Mouse (Mus musculus) MEL (cell line): ENCODE data around the gene Grid1. TPM values are rescaled to one million over a fixed set of nuclear protein-coding genes. Genes with fewer than 3 reads are reported as not detected.
A peak's percentile ranks its signal among the peaks of the same experiment; 100 is the strongest.

ENCODE experiments used
- DNase-seq: peaks from one replicate; pipeline ENCODE4 v3.0.0; 2011; ENCODE audit warnings: low read depth, low spot score
- H3K27ac ChIP-seq: 2 replicates; pipeline ENCODE4 v1.5.1; 2012; ENCODE audit warnings: low read depth, mild to moderate bottlenecking, control low read depth, low read length, moderate library complexity; ENCODE audit not compliant: control insufficient read depth
- H3K27me3 ChIP-seq, 2 experiments: fragments of 150-350 bp in 1 of 2; sonication (generic) in 1 of 2; 2 replicates each; pipeline ENCODE4 v1.6.1; 2012; ENCODE audit warnings: low read length in 2 of 2, mild to moderate bottlenecking in 2 of 2, improper control_type of control experiment in 1 of 2, moderate library complexity in 1 of 2; ENCODE audit not compliant: insufficient read depth in 2 of 2, control insufficient read depth in 1 of 2
- H3K36me3 ChIP-seq, 2 experiments: 2 replicates each; pipeline ENCODE4 v1.6.1; 2012 to 2014; ENCODE audit warnings: low read length in 2 of 2, improper control_type of control experiment in 1 of 2, inconsistent platforms in 1 of 2, mild to moderate bottlenecking in 1 of 2; ENCODE audit not compliant: insufficient read depth in 2 of 2, control insufficient read depth in 1 of 2
- H3K4me1 ChIP-seq, 2 experiments: fragments of 150-350 bp in 1 of 2; sonication (generic) in 1 of 2; 2 replicates each; pipeline ENCODE4 v1.6.1; 2012; ENCODE audit warnings: low read length in 2 of 2, improper control_type of control experiment in 1 of 2, mild to moderate bottlenecking in 1 of 2; ENCODE audit not compliant: insufficient read depth in 2 of 2, control insufficient read depth in 1 of 2
- H3K4me3 ChIP-seq, 2 experiments: fragments of 150-350 bp in 1 of 2; sonication (generic) in 1 of 2; 2 replicates each; pipeline ENCODE4 v1.5.1; 2012; ENCODE audit warnings: low read depth in 2 of 2, low read length in 2 of 2, mild to moderate bottlenecking in 2 of 2, moderate library complexity in 2 of 2, control low read depth in 1 of 2, improper control_type of control experiment in 1 of 2; ENCODE audit not compliant: control insufficient read depth in 1 of 2, insufficient read depth in 1 of 2
- H3K79me2 ChIP-seq: 2 replicates; pipeline ENCODE4 v1.6.1; 2012; ENCODE audit warnings: mild to moderate bottlenecking, low read length, moderate library complexity; ENCODE audit not compliant: control insufficient read depth, poor library complexity, insufficient read depth
- H3K9ac ChIP-seq: 2 replicates; pipeline ENCODE4 v1.6.1; 2012; ENCODE audit warnings: low read depth, mild to moderate bottlenecking, control low read depth, low read length, moderate library complexity; ENCODE audit not compliant: control insufficient read depth, poor library complexity, severe bottlenecking
- H3K9me3 ChIP-seq: fragments of 150-350 bp; sonication (generic); replicated peaks from 2 replicates; pipeline ENCODE4 v1.6.1; 2012; ENCODE audit warnings: mild to moderate bottlenecking, low read length, improper control_type of control experiment, moderate library complexity; ENCODE audit not compliant: insufficient read depth
- BHLHE40 ChIP-seq: IDR thresholded peaks from 2 replicates; pipeline ENCODE4 v1.6.1; 2012; ENCODE audit warnings: low read depth, mild to moderate bottlenecking, inconsistent platforms, low read length, improper control_type of control experiment, borderline replicate concordance
- CHD1 ChIP-seq: IDR thresholded peaks from 2 replicates; pipeline ENCODE4 v1.6.1; 2012; ENCODE audit warnings: low read depth, mild to moderate bottlenecking, inconsistent platforms, low read length, improper control_type of control experiment
- CTCF ChIP-seq, 3 experiments: IDR thresholded peaks in 2 of 3; conservative IDR thresholded peaks in 1 of 3; 2 replicates each; pipeline ENCODE4 v1.5.1; 2011 to 2012; ENCODE audit warnings: low read length in 3 of 3, low read depth in 2 of 3, mild to moderate bottlenecking in 2 of 3, improper control_type of control experiment in 1 of 3, inconsistent platforms in 1 of 3, mixed read lengths in 1 of 3, moderate library complexity in 1 of 3; ENCODE audit not compliant: control insufficient read depth in 1 of 3, insufficient read depth in 1 of 3, poor library complexity in 1 of 3, severe bottlenecking in 1 of 3
- E2F4 ChIP-seq: IDR thresholded peaks from 2 replicates; pipeline ENCODE4 v1.6.1; 2011; ENCODE audit warnings: low read depth, low read length, improper control_type of control experiment, borderline replicate concordance
- ELF1 ChIP-seq: IDR thresholded peaks from 2 replicates; pipeline ENCODE4 v1.6.1; 2014; ENCODE audit warnings: low read depth, mild to moderate bottlenecking, inconsistent platforms, low read length, improper control_type of control experiment, moderate library complexity
- EP300 ChIP-seq, 2 experiments: IDR thresholded peaks; 2 replicates each; pipeline ENCODE4 v1.6.1; 2011; ENCODE audit warnings: improper control_type of control experiment in 2 of 2, low read length in 2 of 2, low read depth in 1 of 2, mild to moderate bottlenecking in 1 of 2
- ETS1 ChIP-seq: IDR thresholded peaks from 2 replicates; pipeline ENCODE4 v1.6.1; 2012; ENCODE audit warnings: low read depth, mild to moderate bottlenecking, inconsistent platforms, low read length, improper control_type of control experiment, moderate library complexity
- GABPA ChIP-seq: IDR thresholded peaks from 2 replicates; pipeline ENCODE4 v1.6.1; 2012; ENCODE audit warnings: low read depth, mild to moderate bottlenecking, inconsistent platforms, low read length, improper control_type of control experiment, moderate library complexity
- GATA1 ChIP-seq: IDR thresholded peaks from 2 replicates; pipeline ENCODE4 v1.6.1; 2011; ENCODE audit warnings: low read depth, low read length, improper control_type of control experiment
- HCFC1 ChIP-seq: IDR thresholded peaks from 2 replicates; pipeline ENCODE4 v1.6.1; 2012; ENCODE audit warnings: low read depth, mild to moderate bottlenecking, inconsistent platforms, low read length, improper control_type of control experiment, moderate library complexity
- MAFK ChIP-seq: IDR thresholded peaks from 2 replicates; pipeline ENCODE4 v1.6.1; 2011; ENCODE audit warnings: low read depth, mild to moderate bottlenecking, low read length, improper control_type of control experiment, borderline replicate concordance
- MAX ChIP-seq: IDR thresholded peaks from 2 replicates; pipeline ENCODE4 v1.6.1; 2011; ENCODE audit warnings: low read length, improper control_type of control experiment
- MAZ ChIP-seq: IDR thresholded peaks from 2 replicates; pipeline ENCODE4 v1.6.1; 2012; ENCODE audit warnings: low read depth, mild to moderate bottlenecking, inconsistent platforms, low read length, improper control_type of control experiment
- MEF2A ChIP-seq: IDR thresholded peaks from 2 replicates; pipeline ENCODE4 v1.6.1; 2014; ENCODE audit warnings: low read depth, mild to moderate bottlenecking, inconsistent platforms, low read length, improper control_type of control experiment; ENCODE audit not compliant: poor library complexity, insufficient replicate concordance, severe bottlenecking; ENCODE audit errors: extremely low read depth
- MXI1 ChIP-seq: IDR thresholded peaks from 2 replicates; pipeline ENCODE4 v1.6.1; 2011; ENCODE audit warnings: mild to moderate bottlenecking, low read depth, low read length, improper control_type of control experiment
- MYB ChIP-seq: IDR thresholded peaks from 2 replicates; pipeline ENCODE4 v1.6.1; 2011; ENCODE audit warnings: mild to moderate bottlenecking, low read depth, low read length, improper control_type of control experiment
- MYC ChIP-seq: IDR thresholded peaks from 2 replicates; pipeline ENCODE4 v1.6.1; 2011; ENCODE audit warnings: low read depth, mild to moderate bottlenecking, low read length, improper control_type of control experiment, moderate library complexity
- RAD21 ChIP-seq: IDR thresholded peaks from 2 replicates; pipeline ENCODE4 v1.6.1; 2011; ENCODE audit warnings: mild to moderate bottlenecking, low read depth, low read length, improper control_type of control experiment
- RCOR1 ChIP-seq: IDR thresholded peaks from 2 replicates; pipeline ENCODE4 v1.6.1; 2012; ENCODE audit warnings: low read depth, mild to moderate bottlenecking, inconsistent platforms, low read length, improper control_type of control experiment
- SIN3A ChIP-seq: IDR thresholded peaks from 2 replicates; pipeline ENCODE4 v1.6.1; 2012; ENCODE audit warnings: low read length, improper control_type of control experiment, inconsistent platforms
- SMC3 ChIP-seq: IDR thresholded peaks from 2 replicates; pipeline ENCODE4 v1.6.1; 2011; ENCODE audit warnings: low read depth, low read length, improper control_type of control experiment
- TBP ChIP-seq: IDR thresholded peaks from 2 replicates; pipeline ENCODE4 v1.8.0; 2011; ENCODE audit warnings: low read depth, low read length, improper control_type of control experiment
- ZMIZ1 ChIP-seq: IDR thresholded peaks from 2 replicates; pipeline ENCODE4 v1.6.1; 2012; ENCODE audit warnings: low read depth, mild to moderate bottlenecking, inconsistent platforms, low read length, improper control_type of control experiment, moderate library complexity
- polyA plus RNA-seq, 2 experiments: library from polyadenylated mRNA; stranded (reverse) in 1 of 2; unstranded in 1 of 2; fragments of >175 nt in 1 of 2; fragments of >200 nt in 1 of 2; gene quantifications; 2 replicates each; pipeline versions ENCODE4 v1.2.1 to v1.2.4; 2012; ENCODE audit warnings: low replicate concordance in 2 of 2, low read depth in 1 of 2; ENCODE audit not compliant: insufficient read length in 2 of 2, insufficient read depth in 1 of 2, missing spikeins in 1 of 2
- total RNA-seq: library from RNA; depleted of rRNA; stranded (reverse); fragments of 300-350 nt; gene quantifications from 2 replicates; pipeline ENCODE4 v1.2.3, GENCODE M21; 2012; rRNA removed

Grid1 gene
- total RNA-seq (not detected in 2 replicates), polyA plus RNA-seq (not detected)

DNA sequence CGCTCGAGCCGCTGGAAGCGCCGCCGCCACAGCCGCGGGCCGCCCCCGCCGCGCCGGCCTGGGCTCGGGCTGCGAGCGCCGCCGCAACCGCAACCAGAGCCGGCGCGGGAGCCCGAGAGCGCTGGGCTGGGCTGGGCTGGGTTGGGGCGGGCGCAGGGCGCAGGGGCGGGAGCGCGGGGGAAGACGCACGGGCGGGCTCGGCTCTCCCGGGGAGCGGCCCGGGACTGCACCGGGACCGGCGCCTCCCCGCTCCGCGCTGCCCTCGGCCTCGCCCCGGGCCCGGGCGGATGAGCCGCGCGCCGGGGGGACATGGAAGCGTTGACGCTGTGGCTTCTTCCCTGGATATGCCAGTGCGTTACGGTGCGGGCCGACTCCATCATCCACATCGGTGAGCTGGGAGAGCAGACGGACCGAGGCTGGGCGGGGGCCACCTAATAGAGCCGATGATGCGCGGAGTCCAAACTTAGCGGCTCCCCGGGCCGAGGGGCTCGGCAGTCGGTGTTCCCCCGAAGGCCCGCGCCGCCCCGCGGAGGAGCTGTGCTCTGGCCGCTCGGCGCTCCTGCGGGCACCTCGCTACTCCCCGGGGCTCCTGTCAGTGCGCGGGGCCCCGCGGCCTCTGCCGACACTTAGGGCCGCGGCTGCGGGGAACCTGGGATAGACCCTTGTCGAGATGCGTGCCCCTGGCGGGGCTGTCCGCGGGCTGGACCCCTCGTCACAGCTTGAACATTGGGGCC is at the start of gene Grid1:
Grid1 (plus strand) TSS at position 190 of the 734 bp plus-strand sequence.
- H3K27me3 ChIP-seq: no peaks in the 10 kb centered on the region
- no peaks in the 10 kb centered on the region for H3K36me3 ChIP-seq
- H3K9ac ChIP-seq: no peak within 1 kb of the TSS
- H3K79me2 ChIP-seq: no peaks in the 10 kb centered on the region
- H3K4me3 ChIP-seq: no peak within 1 kb of the TSS
- H3K27ac ChIP-seq: no peak within 1 kb of the TSS
- TF ChIP-seq ETS1 (no peak), MYC (no peak), GABPA (no peak), MEF2A (no peak), ZMIZ1 (no peak), MAX (no peak), SMC3 (no peak), ELF1 (no peak), RAD21 (no peak), MYB (no peak), CTCF (IDR thresholded peaks at IDR 0.05 in 2 of 3, conservative IDR thresholded peaks at IDR 0.05 in 1 of 3; ENCODE audit: control insufficient read depth in 1 of 3, insufficient read depth in 1 of 3, low read depth in 2 of 3, low read length in 3 of 3, poor library complexity in 1 of 3, severe bottlenecking in 1 of 3) (no peak)
- H3K4me1 ChIP-seq: no peaks in the 10 kb centered on the region
- H3K9me3 ChIP-seq: no peaks in the 10 kb centered on the region
- no peak for DNase-seq

DNA sequence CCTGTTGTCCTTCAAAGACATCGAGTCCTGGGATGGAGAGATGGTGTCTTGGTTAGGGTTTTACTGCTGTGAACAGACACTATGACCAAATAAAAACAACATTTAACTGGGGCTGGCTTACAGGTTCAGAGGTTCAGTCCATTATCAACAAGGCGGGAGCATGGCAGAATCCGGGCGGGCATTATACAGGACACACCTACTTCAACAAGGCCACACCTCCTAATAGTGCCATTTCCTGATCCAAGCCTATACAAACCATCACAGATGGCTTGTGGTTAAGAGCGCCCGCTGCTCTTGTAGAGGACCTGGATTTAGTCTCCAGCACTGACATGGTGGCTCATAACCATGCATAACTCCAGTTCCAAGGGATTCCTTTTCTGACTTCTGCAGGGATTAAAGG is 49.4 kb upstream of the Grid1 start:
- H3K4me3 ChIP-seq: peak overlapping the region; percentile 69 to 82
- H3K27ac ChIP-seq: peak overlapping the region; percentile 94
- peak; percentile 89 for DNase-seq
- no peaks in the 10 kb centered on the region for H3K27me3 ChIP-seq
- no peaks in the 10 kb centered on the region for H3K9me3 ChIP-seq
- TF ChIP-seq HCFC1 (peak; percentile 15; the same call in 1 of the 2 replicates), CHD1 (no peak), RCOR1 (0 out of 2 replicates have a peak, but pooled peaks have one; percentile 46), BHLHE40 (no peak), SMC3 (peak; percentile 10; the same call in 1 of the 2 replicates), SIN3A (peak; percentile 51; the same call in 1 of the 2 replicates), EP300 (IDR thresholded peaks at IDR 0.05; ENCODE audit: low read depth in 1 of 2, low read length in 2 of 2) (no peak), TBP (peak; percentile 68), GATA1 (no peak), MYC (peak; percentile 32; the same call in 1 of the 2 replicates), MXI1 (peak; percentile 39; the same call in 1 of the 2 replicates), ZMIZ1 (0 out of 2 replicates have a peak, but pooled peaks have one; percentile 44), MAZ (no peak), MAFK (no peak), ELF1 (peak; percentile 72), MAX (peak; percentile 67), ETS1 (peak; percentile 41), E2F4 (0 out of 2 replicates have a peak, but pooled peaks have one; percentile 57)
- peaks cover 0 to 9% of the 10 kb centered on the region in 2 experiments; a peak in 2 of 4 replicates for H3K36me3 ChIP-seq
- peaks cover 0 to 14% of the 10 kb centered on the region in 2 experiments; a peak in 3 of 4 replicates for H3K4me1 ChIP-seq
- peak overlapping the region; percentile 94 for H3K9ac ChIP-seq
- H3K79me2 ChIP-seq: peaks cover 5% of the 10 kb centered on the region; the same call in 1 of the 2 replicates
